28 mouse cellular contexts compared by ENCODE assay signal in genomic region chr19:6876799-6877198, GRCm38 (mm10). TPM values are rescaled to one million over a fixed set of nuclear protein-coding genes. Genes with fewer than 3 reads are reported as not detected.
A peak's percentile ranks its signal among the peaks of the same experiment; 100 is the strongest.
DNase-seq lines count a peak whose midpoint lies in the region; ATAC-seq and TF ChIP-seq lines count a peak whose summit lies in the region.
"Had no signal": no experiment of that assay in that cellular context is flagged by ENCODE, and none has a peak within 500 bp of the region (broad histone marks: within the 10 kb centered on the region; RNA-seq: fewer than 3 reads in every experiment).

No protein-coding gene starts in this region.

- ATAC-seq in megakaryocyte, adult 5-6 weeks (ENCODE audit: poor library complexity, severe bottlenecking), result peak; percentile 40; the same call in 1 of the 2 replicates
- ATAC-seq in cerebellum, adult (ENCODE audit: insufficient number of reproducible peaks, low FRiP score, low TSS enrichment), result no peak
- ATAC-seq: forebrain, embryonic 16.5 days; intestine, postnatal 0 days had no signal

- H3K79me2 ChIP-seq in C2C12 (ENCODE audit: control insufficient read depth, insufficient read depth), result no peaks in the 10 kb centered on the region

- H3K27me3 ChIP-seq in C2C12 (ENCODE audit: control insufficient read depth, insufficient read depth, insufficient read length), result no peaks in the 10 kb centered on the region
- H3K27me3 ChIP-seq: embryonic facial prominence, embryonic 15.5 days; heart, embryonic 13.5 days; kidney, embryonic 15.5 days; neural tube, embryonic 12.5 days had no signal

- TF ChIP-seq CTCF in C2C12 (IDR thresholded peaks at IDR 0.05; ENCODE audit: control insufficient read depth, insufficient read depth, insufficient read length), result no peak

- no peak overlapping the region for H3K4me3 ChIP-seq in C2C12 (ENCODE audit: insufficient read depth, poor library complexity, severe bottlenecking)
- H3K4me3 ChIP-seq: embryonic facial prominence, embryonic 15.5 days; forebrain, embryonic 10.5 days; heart, embryonic 13.5 days; kidney, embryonic 15.5 days; left cerebral cortex, adult 2 months; neural tube, embryonic 12.5 days had no signal

- no peak overlapping the region for H3ac ChIP-seq in C2C12 (ENCODE audit: control insufficient read depth, insufficient read length, low read depth)

- H3K36me3 ChIP-seq in C2C12 (ENCODE audit: control insufficient read depth, insufficient read depth), result no peaks in the 10 kb centered on the region
- H3K36me3 ChIP-seq: embryonic facial prominence, embryonic 15.5 days; forebrain, embryonic 10.5 days; G1E; heart, embryonic 13.5 days; kidney, embryonic 15.5 days; neural tube, embryonic 12.5 days had no signal

- H3K79me3 ChIP-seq in C2C12 (ENCODE audit: low read depth), result no peaks in the 10 kb centered on the region

- DNase-seq in 3T3-L1 (ENCODE audit: low read depth, low spot score), result peak; percentile 93
- DNase-seq in adipocyte (ENCODE audit: low spot score), result peak; percentile 90
- DNase-seq in cerebellum, adult 9-11 months, result no peak
- no peak for DNase-seq in thymus, postnatal 4 days
- DNase-seq: adrenal gland, postnatal 36 days; cerebellum, adult 18-20 months; gastrocnemius, postnatal 14 days; heart, adult 18-20 months; heart, postnatal 14 days; kidney, postnatal 4 days; layer of hippocampus, adult 9-11 months; lung, postnatal 14 days; midbrain, embryonic 14.5 days; right cerebral cortex, adult 18-20 months; right cerebral cortex, postnatal 4 days; thymus, postnatal 25 days had no signal

TF ChIP-seq in C2C12, 6 proteins besides CTCF, POLR2A, EP300 and RAD21:
- TF ChIP-seq FOSL1 (IDR thresholded peaks at IDR 0.05; ENCODE audit: insufficient read depth, low read length, poor library complexity, severe bottlenecking) (peak; percentile 98), MYOD1 (IDR thresholded peaks at IDR 0.05; ENCODE audit: control insufficient read depth, insufficient read length, low read depth) (peak; percentile 40), MYOG (IDR thresholded peaks at IDR 0.05; ENCODE audit: control insufficient read depth, extremely low read depth, insufficient read length) (no peak), USF1 (IDR thresholded peaks at IDR 0.05; ENCODE audit: low read depth) (peak; percentile 97), MAX (IDR thresholded peaks at IDR 0.05) (peak; percentile 39), CEBPB (IDR thresholded peaks at IDR 0.05; ENCODE audit: low read depth) (peak; percentile 93)
TF ChIP-seq in C2C12: peak in this region for 5.

RNA-seq across cellular contexts. Expression of gene Ccdc88b, which starts 18.8 kb away (rescaled TPM):
- polyA plus RNA-seq in C2C12 (2012; fragmentation: generic; extraction: Trizol), result 0.27 TPM
- 12.0 and 13.3 TPM in 2 replicates for total RNA-seq in megakaryocyte, adult 5-6 weeks (2015)
- total RNA-seq in megakaryocyte, adult 5-6 weeks (2017), result 45.9 and 78.0 TPM in 2 replicates

RNA-seq across cellular contexts. Expression of gene Trmt112, which starts 32.7 kb away (rescaled TPM):
- 264 TPM for polyA plus RNA-seq in C2C12 (2012; fragmentation: generic; extraction: Trizol)
- total RNA-seq in megakaryocyte, adult 5-6 weeks (2015), result 133 and 146 TPM in 2 replicates
- 176 and 188 TPM in 2 replicates for total RNA-seq in megakaryocyte, adult 5-6 weeks (2017)

RNA-seq across cellular contexts. Expression of gene Prdx5, which starts 33.1 kb away (rescaled TPM):
- polyA plus RNA-seq in C2C12 (2012; fragmentation: generic; extraction: Trizol), result 270 TPM
- total RNA-seq in megakaryocyte, adult 5-6 weeks (2015), result 951 and 1,046 TPM in 2 replicates
- 1,745 and 2,032 TPM in 2 replicates for total RNA-seq in megakaryocyte, adult 5-6 weeks (2017)

RNA-seq across cellular contexts. Expression of gene Rps6ka4, which starts 36.4 kb away (rescaled TPM):
- polyA plus RNA-seq in C2C12 (2012; fragmentation: generic; extraction: Trizol), result 103 TPM
- 5.5 and 7.3 TPM in 2 replicates for total RNA-seq in megakaryocyte, adult 5-6 weeks (2015)
- 17.2 and 21.4 TPM in 2 replicates for total RNA-seq in megakaryocyte, adult 5-6 weeks (2017)

RNA-seq across cellular contexts. Expression of gene Esrra, which starts 44.8 kb away (rescaled TPM):
- polyA plus RNA-seq in C2C12 (2012; fragmentation: generic; extraction: Trizol), result 43.2 TPM
- total RNA-seq in megakaryocyte, adult 5-6 weeks (2015), result 11.9 and 12.4 TPM in 2 replicates
- 24.6 and 28.9 TPM in 2 replicates for total RNA-seq in megakaryocyte, adult 5-6 weeks (2017)

Comparison
In these comparisons a context has a peak if more than half of its experiments do, and no peak if none do; other contexts are left out.
1. DNase-seq: peak in 3T3-L1 (single experiment) and adipocyte (single experiment); none in cerebellum, adult 9-11 months (single experiment) and thymus, postnatal 4 days (single experiment).